Mouse (Mus musculus) regulatory T cell (primary cell): ENCODE data around the gene Zfyve1.

ENCODE experiments used
- in situ Hi-C: fragments of 300-600 bp; cut with MboI, MseI; formaldehyde crosslinking; loops from one replicate; pipeline ENCODE4 v1.15.1; 2025; ENCODE audit warnings: high pct_unique_total_duplicates

Zfyve1 gene

GRCm38 (mm10) chr12:83582106-83582505 is 14.9 kb downstream of the Zfyve1 start:
- in situ Hi-C loops: no loop called here

GRCm38 (mm10) chr12:83580283-83580682 is 16.7 kb downstream of the Zfyve1 start:
- in situ Hi-C loops: no loop called here

- in situ Hi-C loops: no loop called here
Observed at GRCm38 (mm10) chr12:83578896-83579569, 18.0 kb downstream of the Zfyve1 start.

- in situ Hi-C loops: no loop called here
Observed at GRCm38 (mm10) chr12:83578356-83578755, 18.7 kb downstream of the Zfyve1 start.

GRCm38 (mm10) chr12:83577445-83577844 is 19.6 kb downstream of the Zfyve1 start:
- in situ Hi-C loops: no loop called here

- in situ Hi-C loops: no loop called here
Observed at GRCm38 (mm10) chr12:83572717-83573116, 24.3 kb downstream of the Zfyve1 start.

- in situ Hi-C loops: no loop called here
Observed at GRCm38 (mm10) chr12:83569866-83570265, 27.2 kb downstream of the Zfyve1 start.

- in situ Hi-C loops: no loop called here
Observed at GRCm38 (mm10) chr12:83562589-83562988, 34.4 kb downstream of the Zfyve1 start.

GRCm38 (mm10) chr12:83560189-83560588 is 36.8 kb downstream of the Zfyve1 start:
- in situ Hi-C loops: no loop called here

GRCm38 (mm10) chr12:83558496-83558895 is 38.5 kb downstream of the Zfyve1 start:
- in situ Hi-C loops: no loop called here

- in situ Hi-C loops: no loop called here
Observed at GRCm38 (mm10) chr12:83555605-83556004, 41.4 kb downstream of the Zfyve1 start.

GRCm38 (mm10) chr12:83553816-83554215 is 43.2 kb downstream of the Zfyve1 start:
- in situ Hi-C loops: no loop called here

- in situ Hi-C loops: no loop called here
Observed at GRCm38 (mm10) chr12:83551305-83551704, 45.7 kb downstream of the Zfyve1 start.

GRCm38 (mm10) chr12:83544791-83545190 is 52.2 kb downstream of the Zfyve1 start:
- in situ Hi-C loops: no loop called here

- in situ Hi-C loops: no loop called here
Observed at GRCm38 (mm10) chr12:83543997-83544396, 53.0 kb downstream of the Zfyve1 start.

- in situ Hi-C loops: no loop called here
Observed at GRCm38 (mm10) chr12:83536039-83536438, 61.0 kb downstream of the Zfyve1 start.

- in situ Hi-C loops: no loop called here
Observed at GRCm38 (mm10) chr12:83535428-83535827, 61.6 kb downstream of the Zfyve1 start.

GRCm38 (mm10) chr12:83534190-83534589 is 62.8 kb downstream of the Zfyve1 start:
- in situ Hi-C loops: no loop called here

- in situ Hi-C loops: no loop called here
Observed at GRCm38 (mm10) chr12:83532966-83533365, 64.1 kb downstream of the Zfyve1 start.

GRCm38 (mm10) chr12:83531992-83532391 is 65.0 kb downstream of the Zfyve1 start:
- in situ Hi-C loops: no loop called here

GRCm38 (mm10) chr12:83528665-83529064 is 68.4 kb downstream of the Zfyve1 start:
- in situ Hi-C loops: no loop called here

GRCm38 (mm10) chr12:83527816-83528215 is 69.2 kb downstream of the Zfyve1 start:
- in situ Hi-C loops: no loop called here

- in situ Hi-C loops: no loop called here
Observed at GRCm38 (mm10) chr12:83525822-83526544, 71.0 kb downstream of the Zfyve1 start.
